Mouse (Mus musculus): Measurements from ENCODE around the gene Sash3. TPM values are rescaled to one million over a fixed set of nuclear protein-coding genes. Genes with fewer than 3 reads are reported as not detected.

Sash3 gene
- polyA plus RNA-seq, 1 experiment from 2014 or later = 1.0 TPM

DNA sequence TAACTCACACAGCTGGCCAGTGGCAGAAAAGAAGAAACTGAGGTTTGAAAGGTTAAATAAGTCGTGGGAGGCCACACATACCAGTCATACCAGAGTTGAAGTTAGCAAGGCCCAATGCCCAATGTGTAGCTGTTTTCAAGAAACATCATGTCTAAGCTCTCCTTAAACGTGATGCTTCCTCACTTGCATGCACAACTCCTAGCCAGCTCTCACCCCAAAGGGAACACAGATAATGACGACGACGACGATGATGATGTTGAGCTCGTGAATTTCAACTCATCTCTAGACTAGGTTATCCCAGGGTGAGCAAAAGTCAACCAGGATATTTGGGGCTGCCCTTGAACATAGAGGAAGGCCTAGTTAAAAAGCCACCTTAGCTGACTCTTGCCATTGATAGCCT, 5.9 kb downstream of the Sash3 start:
- Histone ChIP-seq H3K4me3 (ENCODE audit: low read depth, low read length) (no peak overlapping the region), H3K4me2 (no peak overlapping the region), H3K4me1 (ENCODE audit: control insufficient read depth, insufficient read depth, low read length) (no peaks in the 10 kb centered on the region), H3K36me3 (ENCODE audit: control insufficient read depth, insufficient read depth, low read length) (no peaks in the 10 kb centered on the region), H3K27ac (ENCODE audit: low read depth, low read length) (no peak overlapping the region), H3K9ac (ENCODE audit: low read depth, low read length) (no peak overlapping the region), H3K9me3 (replicated peaks; ENCODE audit: control insufficient read depth, low read length) (no peaks in the 10 kb centered on the region), H3K27me3 (ENCODE audit: control insufficient read depth, insufficient read depth, low read length) (no peaks in the 10 kb centered on the region)
- no peak for ATAC-seq (replicated peaks; ENCODE audit: insufficient number of reproducible peaks, low FRiP score, low TSS enrichment)
- 70% methylated on average over 7 of the region's 7 CpGs for WGBS (ENCODE audit: insufficient replicate concordance)

DNA sequence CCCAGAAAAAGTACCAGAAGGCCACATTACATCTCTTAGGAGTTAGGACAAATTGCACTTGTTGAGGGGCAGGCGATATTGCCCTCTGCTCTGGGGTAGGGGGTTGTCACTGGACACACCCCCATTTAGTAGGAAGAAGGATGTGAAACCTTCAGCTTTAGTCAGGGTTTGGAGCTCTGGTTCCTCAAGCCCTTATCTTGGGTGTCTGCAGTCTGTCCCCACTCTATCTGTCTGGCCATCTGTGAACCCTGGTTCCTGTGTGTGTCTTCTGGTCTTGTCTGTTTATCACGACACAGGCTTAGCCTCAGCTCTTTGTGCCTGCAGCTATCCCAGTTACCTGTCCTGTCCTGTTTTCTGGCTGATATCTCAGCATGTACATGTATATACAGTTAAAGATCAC, 7.2 kb downstream of the Sash3 start:
- no peaks in the 10 kb centered on the region for H3K27me3 ChIP-seq (ENCODE audit: control insufficient read depth, insufficient read depth, low read length)
- H3K27ac ChIP-seq (ENCODE audit: low read depth, low read length) = no peak overlapping the region
- H3K4me1 ChIP-seq (ENCODE audit: control insufficient read depth, insufficient read depth, low read length) = no peaks in the 10 kb centered on the region
- WGBS (ENCODE audit: insufficient replicate concordance) = 54% methylated on average over 2 of the region's 2 CpGs
- no peaks in the 10 kb centered on the region for H3K9me3 ChIP-seq (replicated peaks; ENCODE audit: control insufficient read depth, low read length)
- H3K36me3 ChIP-seq (ENCODE audit: control insufficient read depth, insufficient read depth, low read length) = no peaks in the 10 kb centered on the region
- H3K4me2 ChIP-seq = no peak overlapping the region
- H3K9ac ChIP-seq (ENCODE audit: low read depth, low read length) = no peak overlapping the region
- no peak for ATAC-seq (replicated peaks; ENCODE audit: insufficient number of reproducible peaks, low FRiP score, low TSS enrichment)
- H3K4me3 ChIP-seq (ENCODE audit: low read depth, low read length) = no peak overlapping the region

DNA sequence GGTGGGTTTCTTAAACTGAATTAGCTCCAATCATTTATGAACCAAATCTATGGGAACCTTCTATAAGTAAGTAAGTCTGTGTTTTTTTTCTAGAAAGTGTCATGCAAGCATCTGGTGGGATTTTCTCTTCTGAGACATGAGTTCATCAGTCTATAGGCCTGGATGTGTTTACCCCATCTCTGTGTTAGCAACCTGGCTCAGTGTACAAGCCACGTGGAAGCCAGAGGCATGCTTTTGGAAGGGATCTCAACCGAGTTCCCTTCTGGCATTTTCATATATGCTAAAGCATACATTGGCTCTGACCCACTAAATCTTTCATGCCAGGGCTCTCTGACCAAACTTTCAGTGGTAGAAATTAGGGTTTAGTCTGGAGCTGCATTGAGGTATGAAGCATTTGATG, 7.7 kb downstream of the Sash3 start:
- Histone ChIP-seq H3K9ac (ENCODE audit: low read depth, low read length) (no peak overlapping the region), H3K27ac (ENCODE audit: low read depth, low read length) (no peak overlapping the region), H3K4me2 (no peak overlapping the region), H3K4me1 (ENCODE audit: control insufficient read depth, insufficient read depth, low read length) (no peaks in the 10 kb centered on the region), H3K36me3 (ENCODE audit: control insufficient read depth, insufficient read depth, low read length) (no peaks in the 10 kb centered on the region), H3K9me3 (replicated peaks; ENCODE audit: control insufficient read depth, low read length) (no peaks in the 10 kb centered on the region), H3K4me3 (ENCODE audit: low read depth, low read length) (no peak overlapping the region), H3K27me3 (ENCODE audit: control insufficient read depth, insufficient read depth, low read length) (no peaks in the 10 kb centered on the region)
- 53% methylated on average over 2 of the region's 2 CpGs for WGBS (ENCODE audit: insufficient replicate concordance)
- ATAC-seq (replicated peaks; ENCODE audit: insufficient number of reproducible peaks, low FRiP score, low TSS enrichment) = no peak

DNA sequence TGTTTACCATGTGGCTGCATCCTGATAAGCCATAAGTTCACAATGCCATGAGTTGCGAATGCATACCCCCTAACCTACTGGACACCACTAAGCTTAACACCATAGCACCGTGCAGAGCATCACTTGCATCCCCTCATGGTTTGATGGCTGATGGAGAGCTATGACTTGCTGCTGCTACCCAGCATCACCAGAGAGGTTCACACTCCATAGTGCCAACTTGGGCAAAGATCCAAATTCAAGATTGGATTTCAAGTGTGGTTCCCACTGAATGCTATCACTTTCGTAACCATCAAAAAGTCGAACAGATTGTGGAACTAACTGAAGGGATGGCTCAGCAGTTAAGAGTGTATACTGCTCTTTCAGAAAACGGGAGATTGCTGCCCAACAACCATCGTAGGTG, 9.3 kb downstream of the Sash3 start:
- H3K4me2 ChIP-seq = no peak overlapping the region
- H3K27me3 ChIP-seq (ENCODE audit: control insufficient read depth, insufficient read depth, low read length) = no peaks in the 10 kb centered on the region
- ATAC-seq (replicated peaks; ENCODE audit: insufficient number of reproducible peaks, low FRiP score, low TSS enrichment) = no peak

DNA sequence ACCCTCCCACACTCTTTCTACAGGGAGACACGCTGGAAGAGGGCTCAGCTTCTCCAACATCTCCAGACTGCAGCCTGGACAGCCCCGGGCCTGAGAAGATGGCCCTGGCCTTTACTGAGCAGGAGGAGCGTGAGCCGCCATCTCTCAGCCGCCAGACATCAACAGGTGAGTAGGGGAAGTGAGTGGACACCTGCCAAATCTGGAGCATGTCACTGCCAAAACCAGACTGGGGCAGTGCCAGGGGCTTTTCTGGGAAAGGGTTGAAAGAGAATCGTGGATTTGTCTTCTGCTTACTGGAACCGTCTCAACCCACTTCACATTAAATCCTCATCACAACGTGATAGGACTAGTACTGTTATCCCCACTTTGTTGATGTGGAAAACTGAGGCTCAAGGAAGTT, 11.2 kb downstream of the Sash3 start:
- Histone ChIP-seq H3K4me3 (ENCODE audit: low read depth, low read length) (no peak overlapping the region), H3K9me3 (replicated peaks; ENCODE audit: control insufficient read depth, low read length) (no peaks in the 10 kb centered on the region), H3K4me2 (no peak overlapping the region), H3K4me1 (ENCODE audit: control insufficient read depth, insufficient read depth, low read length) (no peaks in the 10 kb centered on the region), H3K36me3 (ENCODE audit: control insufficient read depth, insufficient read depth, low read length) (no peaks in the 10 kb centered on the region), H3K9ac (ENCODE audit: low read depth, low read length) (no peak overlapping the region), H3K27ac (ENCODE audit: low read depth, low read length) (no peak overlapping the region), H3K27me3 (ENCODE audit: control insufficient read depth, insufficient read depth, low read length) (no peaks in the 10 kb centered on the region)
- ATAC-seq (replicated peaks; ENCODE audit: insufficient number of reproducible peaks, low FRiP score, low TSS enrichment) = no peak
- 84% methylated on average over 8 of the region's 8 CpGs for WGBS (ENCODE audit: insufficient replicate concordance)

More for the DNA sequence above, 9.3 kb downstream of the Sash3 start:
- H3K9me3 ChIP-seq (replicated peaks; ENCODE audit: control insufficient read depth, low read length) = no peaks in the 10 kb centered on the region
- H3K36me3 ChIP-seq (ENCODE audit: control insufficient read depth, insufficient read depth, low read length) = no peaks in the 10 kb centered on the region
- no peak overlapping the region for H3K9ac ChIP-seq (ENCODE audit: low read depth, low read length)
- no peak overlapping the region for H3K27ac ChIP-seq (ENCODE audit: low read depth, low read length)
- 79% methylated on average over 6 of the region's 6 CpGs for WGBS (ENCODE audit: insufficient replicate concordance)
- H3K4me1 ChIP-seq (ENCODE audit: control insufficient read depth, insufficient read depth, low read length) = no peaks in the 10 kb centered on the region
- H3K4me3 ChIP-seq (ENCODE audit: low read depth, low read length) = no peak overlapping the region

DNA sequence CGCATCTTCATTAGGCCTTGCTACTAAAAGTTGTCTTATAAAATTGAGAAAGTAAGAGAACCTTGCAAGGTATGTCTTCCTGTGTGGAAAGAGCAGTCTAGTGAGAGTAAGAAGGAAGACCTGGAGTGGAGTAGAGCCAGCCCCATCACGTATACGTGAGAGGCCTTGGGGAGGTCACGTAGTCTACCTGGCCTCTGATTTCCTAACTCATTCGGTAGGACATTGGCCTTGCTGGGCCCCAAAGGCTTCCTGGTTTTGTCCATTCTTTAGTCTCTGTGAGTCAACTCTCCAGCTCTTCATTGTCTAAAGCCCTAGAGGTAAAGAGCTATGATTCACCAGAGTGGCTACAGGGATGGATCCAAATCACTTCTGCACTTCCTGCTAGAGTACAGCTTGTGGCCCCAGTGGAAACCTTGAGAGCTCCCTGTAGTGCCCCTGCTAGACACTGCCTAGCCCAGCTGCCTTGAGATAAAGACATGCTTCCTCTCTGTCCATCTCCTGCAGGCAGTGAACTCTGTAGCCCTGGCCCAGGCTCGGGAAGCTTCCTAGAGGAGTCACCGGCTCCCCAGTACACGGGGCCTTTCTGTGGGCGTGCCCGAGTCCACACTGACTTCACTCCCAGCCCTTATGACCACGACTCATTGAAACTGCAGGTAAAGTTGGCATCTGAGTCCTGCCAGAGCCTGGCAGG, 12.1 kb downstream of the Sash3 start:
- WGBS (ENCODE audit: insufficient replicate concordance) = 74% methylated on average over 11 of the region's 11 CpGs
- H3K4me1 ChIP-seq (ENCODE audit: control insufficient read depth, insufficient read depth, low read length) = no peaks in the 10 kb centered on the region
- no peaks in the 10 kb centered on the region for H3K36me3 ChIP-seq (ENCODE audit: control insufficient read depth, insufficient read depth, low read length)

DNA sequence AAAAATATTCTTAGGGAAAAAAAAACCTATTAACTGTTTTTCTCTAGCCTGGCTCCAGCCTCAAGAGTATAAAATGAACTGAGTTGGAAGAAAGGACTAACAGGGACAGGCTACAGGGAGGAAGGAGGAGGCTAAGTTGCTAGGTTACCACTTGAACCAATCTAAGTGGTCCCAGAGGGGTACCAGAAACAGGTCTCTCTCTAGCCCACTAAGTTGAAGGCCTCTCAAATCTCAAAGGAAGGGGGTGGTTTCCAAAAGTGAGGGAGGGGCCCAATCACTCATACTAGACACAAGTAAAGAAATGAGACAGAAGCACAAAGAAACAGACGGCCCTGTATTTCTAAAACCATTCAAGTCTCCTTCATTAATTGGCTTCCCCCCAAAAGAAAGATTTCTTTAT, 23.7 kb downstream of the Sash3 start:
- no peaks in the 10 kb centered on the region for H3K27me3 ChIP-seq (ENCODE audit: control insufficient read depth, insufficient read depth, low read length)
- 70% methylated on average over 1 of the region's 1 CpGs for WGBS (ENCODE audit: insufficient replicate concordance)
- H3K4me2 ChIP-seq = no peak overlapping the region
- H3K9me3 ChIP-seq (replicated peaks; ENCODE audit: control insufficient read depth, low read length) = no peaks in the 10 kb centered on the region
- H3K27ac ChIP-seq (ENCODE audit: low read depth, low read length) = no peak overlapping the region
- H3K4me1 ChIP-seq (ENCODE audit: control insufficient read depth, insufficient read depth, low read length) = no peaks in the 10 kb centered on the region
- H3K36me3 ChIP-seq (ENCODE audit: control insufficient read depth, insufficient read depth, low read length) = no peaks in the 10 kb centered on the region
- no peak overlapping the region for H3K4me3 ChIP-seq (ENCODE audit: low read depth, low read length)
- no peak overlapping the region for H3K9ac ChIP-seq (ENCODE audit: low read depth, low read length)
- ATAC-seq (replicated peaks; ENCODE audit: insufficient number of reproducible peaks, low FRiP score, low TSS enrichment) = no peak

More for the DNA sequence above, 12.1 kb downstream of the Sash3 start:
- Histone ChIP-seq H3K27ac (ENCODE audit: low read depth, low read length) (no peak overlapping the region), H3K27me3 (ENCODE audit: control insufficient read depth, insufficient read depth, low read length) (no peaks in the 10 kb centered on the region), H3K4me2 (no peak overlapping the region), H3K9ac (ENCODE audit: low read depth, low read length) (no peak overlapping the region), H3K4me3 (ENCODE audit: low read depth, low read length) (no peak overlapping the region), H3K9me3 (replicated peaks; ENCODE audit: control insufficient read depth, low read length) (no peaks in the 10 kb centered on the region)
- ATAC-seq (replicated peaks; ENCODE audit: insufficient number of reproducible peaks, low FRiP score, low TSS enrichment) = no peak

DNA sequence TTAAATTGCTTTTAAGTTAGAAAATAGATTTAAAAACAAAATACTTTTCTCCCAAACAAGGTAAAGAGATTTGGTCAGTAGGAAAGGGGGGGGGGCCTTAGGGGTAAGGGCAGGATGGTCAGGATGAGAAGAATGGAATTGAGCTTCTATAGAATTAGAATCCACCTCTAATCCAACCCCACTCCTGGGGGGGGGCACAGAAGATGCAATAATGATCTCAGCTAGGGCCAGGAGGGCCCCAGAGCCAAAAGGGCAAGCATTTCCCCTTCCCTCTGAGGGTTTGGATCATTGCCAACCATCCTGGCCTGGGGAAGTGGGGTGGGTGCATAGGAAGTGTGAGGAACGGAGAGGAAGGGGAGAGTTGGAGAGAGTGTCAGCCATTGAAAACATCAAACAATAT, 24.1 kb downstream of the Sash3 start:
- no peak overlapping the region for H3K4me2 ChIP-seq
- ATAC-seq (replicated peaks; ENCODE audit: insufficient number of reproducible peaks, low FRiP score, low TSS enrichment) = no peak
- no peaks in the 10 kb centered on the region for H3K27me3 ChIP-seq (ENCODE audit: control insufficient read depth, insufficient read depth, low read length)
- H3K4me1 ChIP-seq (ENCODE audit: control insufficient read depth, insufficient read depth, low read length) = no peaks in the 10 kb centered on the region
- no peak overlapping the region for H3K27ac ChIP-seq (ENCODE audit: low read depth, low read length)
- no peak overlapping the region for H3K9ac ChIP-seq (ENCODE audit: low read depth, low read length)
- H3K9me3 ChIP-seq (replicated peaks; ENCODE audit: control insufficient read depth, low read length) = no peaks in the 10 kb centered on the region
- H3K4me3 ChIP-seq (ENCODE audit: low read depth, low read length) = no peak overlapping the region
- no peaks in the 10 kb centered on the region for H3K36me3 ChIP-seq (ENCODE audit: control insufficient read depth, insufficient read depth, low read length)
- WGBS (ENCODE audit: insufficient replicate concordance) = 55% methylated on average over 1 of the region's 1 CpGs

DNA sequence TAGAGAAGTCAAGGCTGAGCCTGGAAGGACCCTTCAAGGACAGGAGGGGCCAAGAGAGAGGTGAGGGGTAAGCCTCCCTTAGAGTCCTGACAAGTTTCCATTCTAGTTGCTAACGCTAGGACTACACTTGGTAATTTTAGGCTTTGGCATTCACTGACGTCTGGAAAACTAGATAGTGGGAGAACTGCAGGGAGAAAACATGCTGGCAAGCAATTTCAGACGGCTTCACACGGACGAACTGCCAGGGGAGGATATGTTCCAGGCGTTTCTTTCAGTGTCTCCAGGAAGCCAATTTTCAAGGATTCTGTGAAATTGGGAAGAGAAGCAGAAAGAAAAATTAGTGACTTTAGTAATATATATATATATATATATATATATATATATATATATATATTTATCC, 35.6 kb downstream of the Sash3 start:
- H3K27ac ChIP-seq (ENCODE audit: low read depth, low read length) = no peak overlapping the region
- no peaks in the 10 kb centered on the region for H3K36me3 ChIP-seq (ENCODE audit: control insufficient read depth, insufficient read depth, low read length)
- no peaks in the 10 kb centered on the region for H3K4me1 ChIP-seq (ENCODE audit: control insufficient read depth, insufficient read depth, low read length)
- no peak overlapping the region for H3K4me3 ChIP-seq (ENCODE audit: low read depth, low read length)
- ATAC-seq (replicated peaks; ENCODE audit: insufficient number of reproducible peaks, low FRiP score, low TSS enrichment) = no peak
- no peaks in the 10 kb centered on the region for H3K9me3 ChIP-seq (replicated peaks; ENCODE audit: control insufficient read depth, low read length)
- WGBS (ENCODE audit: insufficient replicate concordance) = 59% methylated on average over 6 of the region's 6 CpGs
- no peak overlapping the region for H3K9ac ChIP-seq (ENCODE audit: low read depth, low read length)
- no peak overlapping the region for H3K4me2 ChIP-seq
- no peaks in the 10 kb centered on the region for H3K27me3 ChIP-seq (ENCODE audit: control insufficient read depth, insufficient read depth, low read length)
